Mouse (Mus musculus): ENCODE measurements around the gene Gabrr2.

GRCm38 (mm10) chr4:33052055-33052454 lies 10.7 kb upstream of the Gabrr2 start:
- TF ChIP-seq EP300 (IDR thresholded peaks at IDR 0.05; ENCODE audit: insufficient read depth, low read depth, low read length), result no peak
- no peak for TF ChIP-seq CTCF (IDR thresholded peaks at IDR 0.05; ENCODE audit: low read depth, low read length)

Data from ES-Bruce4 (cell line).